Mouse (Mus musculus) left cerebral cortex, adult 18-20 months (tissue): ENCODE data around the gene Fkbp5. TPM values are rescaled to one million over a fixed set of nuclear protein-coding genes. Genes with fewer than 3 reads are reported as not detected.

ENCODE experiments used
- DNase-seq, 2 experiments: peaks; one replicate each; pipeline ENCODE4 v3.0.0; 2021 to 2022; ENCODE audit warnings: low spot score in 2 of 2, mixed read lengths in 1 of 2
- microRNA-seq, 2 experiments: library from miRNA; unstranded; fragments of <30 nt; microRNA quantifications; one replicate each; pipeline ENCODE4 v1.2.0; 2021
- total RNA-seq, 2 experiments: library from RNA; stranded (reverse); gene quantifications; 2 replicates each; pipeline ENCODE4 v1.2.3; 2021

The Fkbp5 gene
- total RNA-seq, 2 experiments from 2014 or later, result 37.8 to 42.8 TPM

- no peak for DNase-seq
Observed at GRCm38 (mm10) chr17:28350466-28351352, 166.6 kb downstream of the Fkbp5 start, which contains the start of gene Tead3. Tead3 (minus strand) TSS chr17:28350817.

- no peak for DNase-seq
Observed at GRCm38 (mm10) chr17:28349901-28350465, 167.3 kb downstream of the Fkbp5 start.

GRCm38 (mm10) chr17:28349264-28349880, 168.0 kb downstream of the Fkbp5 start:
- DNase-seq, result no peak

Small RNA genes lying within 50 kb of the gene (microRNA-seq; reads per million reads assigned to microRNA genes)
- gene Gm25195, result 0 reads per million in 2 experiments
- gene Mir6969, result 0 reads per million in 2 experiments

Other genes with a start within 250 kb of the Fkbp5 start
- 10 to 100 TPM; 25.4 to 25.5 TPM for gene Fance, start 204.0 kb downstream of the Fkbp5 start, total RNA-seq
- 100 to 1,000 TPM; 322 to 334 TPM for gene Rpl10a, start 189.1 kb downstream of the Fkbp5 start, total RNA-seq
- 1 to 10 TPM; 2.3 to 2.5 TPM for gene Tead3, start 166.7 kb downstream of the Fkbp5 start, total RNA-seq
- not detected for gene Tulp1, start 152.3 kb downstream of the Fkbp5 start, total RNA-seq
- gene Armc12, start 13.3 kb upstream of the Fkbp5 start, total RNA-seq, result not detected
- not detected for gene Clpsl2, start 31.9 kb upstream of the Fkbp5 start, total RNA-seq
- gene Clps, start 43.2 kb upstream of the Fkbp5 start, total RNA-seq, result not detected
- gene Lhfpl5, start 58.1 kb upstream of the Fkbp5 start, total RNA-seq, result 1 to 10 TPM; 3.6 to 4.1 TPM
- 100 to 1,000 TPM; 106 to 114 TPM for gene Srpk1, start 105.2 kb upstream of the Fkbp5 start, total RNA-seq
- gene Slc26a8, start 172.7 kb upstream of the Fkbp5 start, total RNA-seq, result 1 to 10 TPM; 6.5 to 9.5 TPM
- 10 to 100 TPM; 83.5 to 88.7 TPM for gene Mapk14, start 173.8 kb upstream of the Fkbp5 start, total RNA-seq
- 1 to 10 TPM; 2.8 TPM for gene AC170998.1, start 208.6 kb upstream of the Fkbp5 start, total RNA-seq